Mouse (Mus musculus): Measurements from ENCODE around the gene Prss40. TPM values are rescaled to one million over a fixed set of nuclear protein-coding genes. Genes with fewer than 3 reads are reported as not detected.
A peak's percentile ranks its signal among the peaks of the same experiment; 100 is the strongest.
"Not testable (repeated sequence)": the region's sequence is repeated elsewhere in the genome, so short reads cannot be mapped to it uniquely, and the experiment has no call there.

Gene Prss40
- polyA plus RNA-seq, 1 experiment from 2014 or later: not detected

- ATAC-seq (ENCODE audit: insufficient number of reproducible peaks, low FRiP score, low TSS enrichment, low read depth); H3K9ac ChIP-seq; H3K9me3 ChIP-seq (replicated peaks); H3K27ac ChIP-seq (replicated peaks); H3K36me3 ChIP-seq; H3K4me1 ChIP-seq; H3K4me2 ChIP-seq (replicated peaks); H3K4me3 ChIP-seq (replicated peaks): not testable (repeated sequence)
- peaks cover 34% of the 10 kb centered on the region for H3K27me3 ChIP-seq
- WGBS: 55% methylated on average over 3 of the region's 3 CpGs
These were observed 26.2 kb downstream of the Prss40 start for GRCm38 (mm10) chr1:34534574-34534973.

- WGBS: 75% methylated on average over 3 of the region's 3 CpGs
These were observed 37.1 kb downstream of the Prss40 start for GRCm38 (mm10) chr1:34523647-34524046.

GRCm38 (mm10) chr1:34522850-34523244, 37.9 kb downstream of the Prss40 start:
- Histone ChIP-seq H3K27ac (replicated peaks) (no peak overlapping the region), H3K4me3 (replicated peaks) (no peak overlapping the region), H3K4me2 (replicated peaks) (no peak overlapping the region), H3K9ac (no peak overlapping the region), H3K27me3 (no peaks in the 10 kb centered on the region), H3K36me3 (no peaks in the 10 kb centered on the region), H3K4me1 (no peaks in the 10 kb centered on the region), H3K9me3 (replicated peaks) (no peaks in the 10 kb centered on the region)
- ATAC-seq (ENCODE audit: insufficient number of reproducible peaks, low FRiP score, low TSS enrichment, low read depth): no peak
- 81% methylated on average over 3 of the region's 3 CpGs for WGBS

More at GRCm38 (mm10) chr1:34523647-34524046, 37.1 kb downstream of the Prss40 start:
- Histone ChIP-seq H3K4me2 (replicated peaks) (no peak overlapping the region), H3K36me3 (no peaks in the 10 kb centered on the region), H3K4me1 (no peaks in the 10 kb centered on the region), H3K9ac (no peak overlapping the region), H3K4me3 (replicated peaks) (no peak overlapping the region), H3K27ac (replicated peaks) (no peak overlapping the region), H3K27me3 (no peaks in the 10 kb centered on the region), H3K9me3 (replicated peaks) (no peaks in the 10 kb centered on the region)
- no peak for ATAC-seq (ENCODE audit: insufficient number of reproducible peaks, low FRiP score, low TSS enrichment, low read depth)

GRCm38 (mm10) chr1:34522205-34522849, 38.4 kb downstream of the Prss40 start:
- Histone ChIP-seq H3K4me1 (no peaks in the 10 kb centered on the region), H3K36me3 (no peaks in the 10 kb centered on the region), H3K4me3 (replicated peaks) (no peak overlapping the region), H3K27me3 (no peaks in the 10 kb centered on the region), H3K9ac (no peak overlapping the region), H3K9me3 (replicated peaks) (no peaks in the 10 kb centered on the region), H3K27ac (replicated peaks) (no peak overlapping the region), H3K4me2 (replicated peaks) (no peak overlapping the region)
- no peak for ATAC-seq (ENCODE audit: insufficient number of reproducible peaks, low FRiP score, low TSS enrichment, low read depth)
- 81% methylated on average over 6 of the region's 6 CpGs for WGBS

GRCm38 (mm10) chr1:34518259-34518658, 42.5 kb downstream of the Prss40 start:
- Histone ChIP-seq H3K9me3 (replicated peaks) (no peaks in the 10 kb centered on the region), H3K4me1 (no peaks in the 10 kb centered on the region), H3K4me3 (replicated peaks) (no peak overlapping the region), H3K27me3 (no peaks in the 10 kb centered on the region), H3K36me3 (no peaks in the 10 kb centered on the region), H3K4me2 (replicated peaks) (no peak overlapping the region), H3K9ac (no peak overlapping the region), H3K27ac (replicated peaks) (no peak overlapping the region)
- WGBS: 68% methylated on average over 1 of the region's 1 CpGs
- ATAC-seq (ENCODE audit: insufficient number of reproducible peaks, low FRiP score, low TSS enrichment, low read depth): no peak

- WGBS: 52% methylated on average over 1 of the region's 1 CpGs
- not testable (repeated sequence) for H3K9me3 ChIP-seq (replicated peaks); H3K4me3 ChIP-seq (replicated peaks); H3K27me3 ChIP-seq; H3K4me1 ChIP-seq; H3K4me2 ChIP-seq (replicated peaks); H3K36me3 ChIP-seq; H3K27ac ChIP-seq (replicated peaks); ATAC-seq (ENCODE audit: insufficient number of reproducible peaks, low FRiP score, low TSS enrichment, low read depth); H3K9ac ChIP-seq
These were observed 42.9 kb downstream of the Prss40 start for GRCm38 (mm10) chr1:34517797-34518196.

- H3K9ac ChIP-seq; H3K27ac ChIP-seq (replicated peaks); H3K27me3 ChIP-seq; H3K36me3 ChIP-seq; H3K4me2 ChIP-seq (replicated peaks); H3K9me3 ChIP-seq (replicated peaks); H3K4me1 ChIP-seq; ATAC-seq (ENCODE audit: insufficient number of reproducible peaks, low FRiP score, low TSS enrichment, low read depth); H3K4me3 ChIP-seq (replicated peaks): not testable (repeated sequence)
- 55% methylated on average over 6 of the region's 6 CpGs for WGBS
These were observed 43.4 kb downstream of the Prss40 start for GRCm38 (mm10) chr1:34517297-34517696.

- Histone ChIP-seq H3K27ac (replicated peaks) (no peak overlapping the region), H3K9me3 (replicated peaks) (no peaks in the 10 kb centered on the region)
- no peak for ATAC-seq (ENCODE audit: insufficient number of reproducible peaks, low FRiP score, low TSS enrichment, low read depth)
These were observed 44.1 kb downstream of the Prss40 start for GRCm38 (mm10) chr1:34516595-34516994.

GRCm38 (mm10) chr1:34513068-34513467, 47.7 kb downstream of the Prss40 start:
- no peak for ATAC-seq (ENCODE audit: insufficient number of reproducible peaks, low FRiP score, low TSS enrichment, low read depth)
- no peaks in the 10 kb centered on the region for H3K4me1 ChIP-seq
- no peak overlapping the region for H3K9ac ChIP-seq
- WGBS: 81% methylated on average over 4 of the region's 4 CpGs
- H3K27me3 ChIP-seq: no peaks in the 10 kb centered on the region
- no peaks in the 10 kb centered on the region for H3K9me3 ChIP-seq (replicated peaks)
- no peaks in the 10 kb centered on the region for H3K36me3 ChIP-seq
- H3K27ac ChIP-seq (replicated peaks): no peak overlapping the region
- H3K4me2 ChIP-seq (replicated peaks): no peak overlapping the region
- no peak overlapping the region for H3K4me3 ChIP-seq (replicated peaks)

More at GRCm38 (mm10) chr1:34516595-34516994, 44.1 kb downstream of the Prss40 start:
- Histone ChIP-seq H3K27me3 (no peaks in the 10 kb centered on the region), H3K4me2 (replicated peaks) (no peak overlapping the region), H3K4me1 (no peaks in the 10 kb centered on the region), H3K4me3 (replicated peaks) (no peak overlapping the region), H3K9ac (no peak overlapping the region), H3K36me3 (no peaks in the 10 kb centered on the region)
- WGBS: 21% methylated on average over 5 of the region's 5 CpGs

GRCm38 (mm10) chr1:34511027-34511426, 49.7 kb downstream of the Prss40 start:
- no peak overlapping the region for H3K4me2 ChIP-seq (replicated peaks)

GRCm38 (mm10) chr1:34510575-34510981, 50.2 kb downstream of the Prss40 start:
- Histone ChIP-seq H3K4me1 (no peaks in the 10 kb centered on the region), H3K27me3 (no peaks in the 10 kb centered on the region), H3K9ac (no peak overlapping the region), H3K36me3 (no peaks in the 10 kb centered on the region), H3K4me2 (replicated peaks) (peak overlapping the region; percentile 36), H3K27ac (replicated peaks) (no peak overlapping the region), H3K4me3 (replicated peaks) (no peak overlapping the region), H3K9me3 (replicated peaks) (no peaks in the 10 kb centered on the region)
- no peak for ATAC-seq (ENCODE audit: insufficient number of reproducible peaks, low FRiP score, low TSS enrichment, low read depth)
- WGBS: 2% methylated on average over 7 of the region's 7 CpGs

More at GRCm38 (mm10) chr1:34511027-34511426, 49.7 kb downstream of the Prss40 start:
- Histone ChIP-seq H3K4me3 (replicated peaks) (no peak overlapping the region), H3K27ac (replicated peaks) (no peak overlapping the region), H3K4me1 (no peaks in the 10 kb centered on the region), H3K36me3 (no peaks in the 10 kb centered on the region), H3K9ac (no peak overlapping the region), H3K27me3 (no peaks in the 10 kb centered on the region), H3K9me3 (replicated peaks) (no peaks in the 10 kb centered on the region)
- 4% methylated on average over 3 of the region's 3 CpGs for WGBS
- ATAC-seq (ENCODE audit: insufficient number of reproducible peaks, low FRiP score, low TSS enrichment, low read depth): no peak

GRCm38 (mm10) chr1:34507986-34508385, 52.8 kb downstream of the Prss40 start:
- Histone ChIP-seq H3K27ac (replicated peaks) (no peak overlapping the region), H3K9ac (no peak overlapping the region), H3K27me3 (no peaks in the 10 kb centered on the region), H3K9me3 (replicated peaks) (no peaks in the 10 kb centered on the region), H3K36me3 (no peaks in the 10 kb centered on the region), H3K4me1 (no peaks in the 10 kb centered on the region), H3K4me2 (replicated peaks) (no peak overlapping the region), H3K4me3 (replicated peaks) (no peak overlapping the region)
- 82% methylated on average over 3 of the region's 3 CpGs for WGBS
- ATAC-seq (ENCODE audit: insufficient number of reproducible peaks, low FRiP score, low TSS enrichment, low read depth): no peak

Measured in embryonic facial prominence, embryonic 15.5 days (tissue).